Mouse (Mus musculus): ENCODE measurements around the gene Iqschfp.
"Not testable (repeated sequence)": the region's sequence is repeated elsewhere in the genome, so short reads cannot be mapped to it uniquely, and the experiment has no call there.

Iqschfp gene

DNA sequence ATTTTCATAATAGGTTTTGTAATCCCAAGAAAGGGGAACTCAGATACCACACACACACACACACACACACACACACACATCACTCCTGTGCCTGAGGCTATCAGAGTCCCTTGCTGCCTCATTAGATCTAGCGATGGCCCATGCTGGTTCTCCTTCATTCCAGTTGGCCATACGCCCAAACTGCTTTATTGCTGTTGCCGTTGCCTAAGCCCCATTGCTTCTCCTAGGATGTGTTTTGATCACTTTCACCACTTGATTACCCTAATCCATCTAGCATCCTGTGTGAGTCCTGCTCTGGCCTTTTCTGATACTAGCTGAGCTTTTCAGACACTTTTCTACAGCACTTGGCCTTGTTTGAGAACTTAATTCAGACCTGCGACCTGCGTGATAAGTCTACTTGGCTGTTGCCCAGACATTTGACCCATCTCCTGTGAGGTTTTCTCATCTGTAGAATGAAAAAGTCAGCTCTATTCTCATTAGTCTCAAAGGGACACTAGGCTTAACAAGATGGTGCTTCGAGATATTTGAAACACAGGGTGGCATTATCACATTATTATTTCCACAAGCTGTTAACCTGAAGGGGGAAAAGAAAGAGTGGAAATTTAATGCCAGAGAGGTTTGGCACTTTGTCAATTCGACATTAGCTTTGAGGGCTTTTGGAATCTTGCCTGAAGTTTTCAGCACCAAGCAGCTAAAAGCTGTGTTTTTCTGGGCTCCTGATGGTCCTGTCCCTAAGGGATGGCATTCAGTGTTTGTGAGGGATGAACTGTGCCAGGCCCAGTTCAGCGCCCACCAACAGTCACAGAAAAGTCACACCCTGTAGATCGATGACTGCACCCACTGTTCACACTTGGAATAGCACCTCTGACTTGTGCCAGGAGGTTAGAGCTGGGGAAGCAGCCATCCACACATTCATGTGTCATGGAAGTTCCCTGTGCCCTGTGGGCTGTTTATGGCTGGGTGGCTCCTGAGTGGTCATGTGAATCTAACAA, 179.7 kb downstream of the Iqschfp start:
- no peak for DNase-seq (ENCODE audit: low spot score)

GRCm38 (mm10) chr3:68077406-68077805, 185.4 kb downstream of the Iqschfp start:
- no peak for DNase-seq (ENCODE audit: low spot score)

GRCm38 (mm10) chr3:68085024-68085423, 193.0 kb downstream of the Iqschfp start:
- DNase-seq (ENCODE audit: low spot score) = no peak

DNA sequence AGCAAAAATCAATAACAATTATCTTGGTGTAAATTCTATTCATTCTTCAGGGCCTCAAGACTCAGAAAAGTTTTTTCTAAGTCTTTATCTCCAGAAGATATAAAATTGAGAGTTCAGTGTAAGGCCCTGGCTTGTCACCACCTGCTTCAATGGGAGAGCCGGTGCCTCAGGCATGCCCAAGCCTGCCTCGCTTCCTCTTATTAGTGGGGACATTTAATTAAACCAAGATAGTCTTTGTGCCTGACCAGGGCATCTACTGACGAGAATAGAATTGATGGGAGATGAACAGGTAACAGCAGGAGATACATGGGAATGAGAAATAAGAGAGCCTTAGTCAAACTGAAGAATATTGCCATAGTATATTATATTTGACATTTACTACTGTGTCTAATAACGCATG, 200.1 kb downstream of the Iqschfp start:
- DNase-seq (ENCODE audit: low spot score) = no peak

GRCm38 (mm10) chr3:68096724-68097431, 204.8 kb downstream of the Iqschfp start:
- no peak for DNase-seq (ENCODE audit: low spot score)

DNA sequence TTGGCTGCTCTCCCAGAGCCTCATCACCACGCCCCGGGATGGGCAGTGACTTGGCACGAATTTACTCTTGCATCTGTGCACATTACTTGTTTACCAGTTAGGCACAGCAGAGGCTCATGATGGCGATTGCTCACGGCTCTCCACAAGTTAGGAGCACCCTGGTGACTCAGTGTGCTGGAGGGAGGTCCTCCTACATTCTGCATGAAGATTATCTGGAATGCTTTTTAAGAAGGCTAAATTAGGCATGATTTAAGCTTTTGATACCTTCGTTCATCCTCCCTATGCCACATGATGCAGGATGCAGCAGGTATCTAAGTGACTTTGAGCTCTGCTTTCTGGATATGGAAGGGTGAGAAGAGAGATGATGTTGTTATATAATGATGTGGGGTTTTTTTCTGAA, 207.5 kb downstream of the Iqschfp start:
- not testable (repeated sequence) for DNase-seq (ENCODE audit: low spot score)

GRCm38 (mm10) chr3:68101343-68101742, 209.3 kb downstream of the Iqschfp start:
- DNase-seq (ENCODE audit: low spot score) = no peak

- no peak for DNase-seq (ENCODE audit: low spot score)
Measured at GRCm38 (mm10) chr3:68105081-68105685, 213.2 kb downstream of the Iqschfp start.

- no peak for DNase-seq (ENCODE audit: low spot score)
Measured at GRCm38 (mm10) chr3:68121338-68121737, 229.3 kb downstream of the Iqschfp start.

DNA sequence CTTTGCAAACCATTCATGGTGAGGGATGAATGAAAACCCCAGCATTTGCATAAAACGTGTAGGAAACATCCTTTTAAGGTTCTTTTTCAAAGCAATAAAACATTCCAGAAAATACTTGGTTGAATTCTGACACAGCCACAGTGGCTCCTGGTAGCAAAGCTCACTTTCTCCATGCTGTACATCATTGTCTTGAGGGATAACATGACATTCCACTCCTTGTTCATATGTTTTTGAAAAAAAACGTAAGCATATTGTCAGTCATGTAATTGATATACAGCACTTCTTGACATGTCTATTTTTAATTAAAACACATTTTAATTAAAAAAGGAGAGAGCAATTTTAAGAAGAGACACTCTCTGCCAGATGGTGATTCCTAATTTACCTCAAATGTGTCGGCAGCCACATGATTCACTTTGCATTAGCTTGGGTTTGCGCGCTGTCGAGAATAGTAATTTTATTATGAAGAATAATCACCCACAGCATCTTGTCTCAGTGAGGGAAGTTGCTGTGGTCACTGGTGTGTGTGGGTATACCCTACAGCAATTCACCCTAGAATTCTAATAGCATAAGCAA, 234.3 kb downstream of the Iqschfp start:
- no peak for DNase-seq (ENCODE audit: low spot score)

DNA sequence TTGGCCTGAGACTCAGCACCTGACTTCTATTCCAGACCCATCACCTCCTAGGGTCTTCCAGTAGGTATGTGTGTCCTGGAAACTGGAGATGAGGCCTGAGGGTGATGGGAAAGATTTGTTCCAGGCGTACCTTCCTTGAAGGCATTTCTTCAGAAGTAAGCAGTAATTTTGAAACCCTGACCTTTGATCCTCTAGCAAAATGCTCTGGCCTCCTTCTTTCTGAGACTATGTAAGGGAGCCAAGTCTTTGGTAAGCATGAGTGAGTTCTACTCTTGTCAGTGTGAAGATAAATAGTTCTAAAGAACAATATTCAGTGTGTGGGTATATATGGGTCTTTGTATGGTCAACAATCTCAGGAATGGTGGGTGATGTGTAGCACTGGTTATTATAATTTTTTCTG, 238.4 kb downstream of the Iqschfp start:
- DNase-seq (ENCODE audit: low spot score) = no peak

- no peak for DNase-seq (ENCODE audit: low spot score)
Measured at GRCm38 (mm10) chr3:68138833-68139627, 247.0 kb downstream of the Iqschfp start.

DNA sequence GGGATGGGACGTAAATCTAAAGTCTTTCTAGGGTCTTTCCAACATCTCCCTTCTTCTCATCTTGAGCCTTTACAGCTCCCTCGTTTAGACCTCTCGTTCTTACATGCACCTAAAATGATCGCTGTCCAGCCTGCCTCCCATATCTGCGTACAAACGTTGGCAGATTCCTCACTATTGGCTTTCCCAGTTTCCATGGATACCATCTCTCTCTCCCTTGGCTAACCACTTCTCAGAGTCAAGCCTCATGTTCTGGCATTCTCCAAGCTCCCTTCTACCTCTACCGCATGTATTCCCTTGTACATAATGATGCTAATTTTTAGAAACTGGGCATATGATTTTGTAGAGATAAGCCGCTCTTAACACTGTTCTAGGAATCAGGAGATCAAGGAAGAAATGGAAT, 258.7 kb downstream of the Iqschfp start:
- no peak for DNase-seq (ENCODE audit: low spot score)

DNA sequence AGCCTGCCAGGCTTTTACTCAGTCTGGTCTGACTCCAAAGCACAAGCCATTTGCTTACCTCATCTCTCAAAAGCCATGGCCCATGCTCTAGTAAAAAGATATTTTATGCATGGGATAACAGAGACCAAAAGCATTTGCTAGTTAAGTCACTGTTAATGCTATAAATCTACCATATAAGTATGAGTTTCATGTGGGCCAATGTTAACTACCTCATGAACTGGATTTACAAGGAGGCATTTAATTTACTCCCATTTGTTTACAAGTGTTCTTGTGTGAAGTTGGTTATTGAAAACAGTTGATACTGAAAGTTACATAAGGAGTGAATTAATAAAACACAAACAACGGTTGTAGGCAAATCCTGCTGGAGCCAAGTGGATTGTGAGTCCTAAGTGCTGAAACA, 268.1 kb downstream of the Iqschfp start:
- no peak for DNase-seq (ENCODE audit: low spot score)

DNA sequence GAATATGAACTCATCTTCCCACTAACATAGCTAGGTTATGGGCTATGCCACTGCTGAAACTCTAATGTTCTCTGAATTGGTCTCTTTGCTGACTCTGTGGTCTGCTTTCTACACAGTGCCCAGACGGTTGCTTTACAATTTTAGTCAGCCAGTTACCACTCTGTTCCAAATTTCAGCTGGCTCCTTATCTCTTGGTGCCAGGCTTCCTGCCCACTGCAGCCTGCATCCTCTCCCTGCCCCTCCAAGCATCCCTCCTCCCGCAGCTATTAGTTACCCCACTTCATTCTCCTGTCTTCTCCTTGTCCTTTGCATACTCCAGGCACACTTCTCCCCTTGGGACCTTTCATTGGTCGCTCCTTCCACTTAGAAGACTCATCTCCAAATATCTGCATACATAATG, 268.7 kb downstream of the Iqschfp start:
- no peak for DNase-seq (ENCODE audit: low spot score)

GRCm38 (mm10) chr3:68178248-68178647, 286.2 kb downstream of the Iqschfp start:
- DNase-seq (ENCODE audit: low spot score) = no peak

DNA sequence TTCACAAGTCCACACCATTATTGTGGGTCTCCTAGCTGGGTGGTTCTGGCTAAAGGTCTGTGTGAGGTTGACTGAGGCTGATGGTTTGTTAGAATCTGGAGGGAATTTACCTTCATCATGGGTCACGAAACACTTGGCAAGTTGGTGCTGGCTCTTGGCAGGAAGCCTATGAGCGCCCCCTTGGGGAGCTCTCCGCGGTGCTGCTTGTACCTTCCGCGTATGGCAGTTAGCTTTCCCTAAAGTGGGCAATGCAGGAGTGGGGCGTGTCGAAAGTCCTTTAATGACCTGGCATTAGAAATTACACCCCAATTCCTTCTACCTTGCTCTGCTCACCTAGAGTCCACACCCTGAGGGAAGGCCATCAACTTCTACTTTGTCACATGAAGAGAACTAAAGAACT, 295.4 kb downstream of the Iqschfp start:
- DNase-seq (ENCODE audit: low spot score) = no peak

DNA sequence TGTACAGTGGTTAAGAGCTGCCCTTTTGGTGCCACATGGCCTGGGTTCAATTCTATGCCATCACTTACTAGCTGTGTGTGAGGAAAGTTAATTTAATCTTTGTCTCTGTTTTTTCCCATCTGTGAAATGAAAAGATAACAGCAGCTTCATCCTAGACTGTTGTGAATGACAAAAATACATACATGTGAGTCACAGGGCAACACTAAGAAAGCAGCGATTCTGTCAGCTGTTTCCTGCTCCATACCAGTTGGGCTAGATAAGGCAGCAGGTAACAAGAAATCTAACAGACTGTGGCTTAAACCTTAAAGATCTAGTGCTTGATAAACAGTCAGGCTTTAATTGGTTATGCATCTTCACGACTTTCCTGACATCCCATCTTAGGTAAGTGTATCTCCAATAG, 297.1 kb downstream of the Iqschfp start:
- no peak for DNase-seq (ENCODE audit: low spot score)

- DNase-seq (ENCODE audit: low spot score) = no peak
Measured at GRCm38 (mm10) chr3:68196933-68197332, 304.9 kb downstream of the Iqschfp start.

- DNase-seq (ENCODE audit: low spot score) = no peak
Measured at GRCm38 (mm10) chr3:68201214-68201613, 309.2 kb downstream of the Iqschfp start.

DNA sequence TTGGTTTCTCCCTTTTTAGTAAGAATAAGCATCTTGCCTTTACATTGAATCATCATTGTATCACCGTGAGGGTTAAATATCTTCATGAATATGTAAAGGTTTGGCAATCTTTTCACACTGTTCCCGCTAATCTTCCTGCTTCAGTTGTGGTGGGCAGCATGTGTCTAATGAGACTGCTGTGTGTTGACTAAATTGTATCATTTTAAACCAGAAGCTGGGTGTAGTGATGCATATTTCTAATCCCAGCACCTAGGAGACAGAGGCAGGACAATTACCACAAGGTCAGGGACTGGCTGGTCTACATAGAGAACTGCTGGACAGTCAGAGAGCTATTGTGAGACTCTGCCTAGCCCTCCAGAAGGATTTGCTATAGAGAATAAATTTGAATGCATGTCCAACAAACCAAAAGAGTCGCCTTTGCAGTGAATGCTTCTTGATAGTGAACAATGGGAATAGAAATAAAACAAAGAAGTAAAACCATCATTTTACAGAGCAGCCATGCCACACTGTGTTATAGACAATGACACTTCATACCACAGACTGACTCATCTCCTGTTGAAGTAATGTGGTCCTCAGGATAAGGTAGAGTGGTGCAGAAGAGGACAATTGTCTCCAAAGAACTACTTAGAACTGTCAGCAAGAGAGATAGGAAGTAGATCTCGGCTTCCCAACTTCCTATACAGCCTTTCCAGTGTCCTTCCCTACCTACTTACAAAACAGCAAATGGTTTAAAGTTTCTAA, 310.3 kb downstream of the Iqschfp start:
- no peak for DNase-seq (ENCODE audit: low spot score)

Data from yolk sac, embryonic 10.5 days (tissue).